Mouse (Mus musculus) frontal cortex, postnatal 14 days (tissue): Measurements from ENCODE around the gene Ube2k.
A peak's percentile ranks its signal among the peaks of the same experiment; 100 is the strongest.
"Not testable (repeated sequence)": the region's sequence is repeated elsewhere in the genome, so short reads cannot be mapped to it uniquely, and the experiment has no call there.

Experiments
- DNase-seq, 2 experiments: peaks; one replicate each; pipeline ENCODE4 v3.0.0; 2022; ENCODE audit warnings: low spot score in 2 of 2

Gene Ube2k

GRCm38 (mm10) chr5:65536751-65537419, at the start of gene Ube2k, which contains the start of gene Smim14:
Gene Ube2k (plus strand): TSS chr5:65537233.
Gene Smim14 (minus strand): TSS chr5:65537184.
- peak; percentile 87 to 90 for DNase-seq

- DNase-seq = no peak
Measured at GRCm38 (mm10) chr5:65487381-65487780, 49.7 kb upstream of the Ube2k start.

GRCm38 (mm10) chr5:65488725-65489124, 48.3 kb upstream of the Ube2k start:
- no peak for DNase-seq

GRCm38 (mm10) chr5:65489830-65490229, 47.2 kb upstream of the Ube2k start:
- no peak for DNase-seq

- peak; percentile 36 to 53 for DNase-seq
Measured at GRCm38 (mm10) chr5:65491767-65492715, 45.0 kb upstream of the Ube2k start.

- DNase-seq = peak; percentile 93 to 95
Measured at GRCm38 (mm10) chr5:65492716-65493531, 44.1 kb upstream of the Ube2k start, which contains the start of gene Gm43552. Gene Gm43552 (minus strand): TSS chr5:65492833.

GRCm38 (mm10) chr5:65500231-65500630, 36.8 kb upstream of the Ube2k start:
- no peak for DNase-seq

- no peak for DNase-seq
Measured at GRCm38 (mm10) chr5:65501407-65501806, 35.6 kb upstream of the Ube2k start.

- DNase-seq = no peak
Measured at GRCm38 (mm10) chr5:65505786-65506185, 31.2 kb upstream of the Ube2k start.

GRCm38 (mm10) chr5:65508395-65508794, 28.6 kb upstream of the Ube2k start:
- no peak for DNase-seq

GRCm38 (mm10) chr5:65513506-65513905, 23.5 kb upstream of the Ube2k start:
- no peak for DNase-seq

GRCm38 (mm10) chr5:65514635-65515278, 22.3 kb upstream of the Ube2k start:
- DNase-seq = no peak

GRCm38 (mm10) chr5:65521803-65522202, 15.2 kb upstream of the Ube2k start:
- DNase-seq = no peak

GRCm38 (mm10) chr5:65524831-65525230, 12.2 kb upstream of the Ube2k start:
- DNase-seq = no peak

GRCm38 (mm10) chr5:65525674-65526443, 11.2 kb upstream of the Ube2k start:
- DNase-seq = no peak

- DNase-seq = no peak
Measured at GRCm38 (mm10) chr5:65531283-65531682, 5.8 kb upstream of the Ube2k start.

GRCm38 (mm10) chr5:65534496-65534895, 2.5 kb upstream of the Ube2k start:
- DNase-seq = no peak

GRCm38 (mm10) chr5:65535457-65536067, 1.5 kb upstream of the Ube2k start:
- DNase-seq = no peak

- DNase-seq = not testable (repeated sequence)
Measured at GRCm38 (mm10) chr5:65536068-65536465, 966 bp upstream of the Ube2k start.
